Mouse (Mus musculus) embryonic facial prominence, embryonic 15.5 days (tissue): ENCODE results near the gene Foxa2. TPM values are rescaled to one million over a fixed set of nuclear protein-coding genes. Genes with fewer than 3 reads are reported as not detected.

ENCODE experiments used
- ATAC-seq: fragments of 200-750 bp; cut with Nextera tagmentation; 2 replicates; pipeline ENCODE4 v1.8.0; 2017; ENCODE audit warnings: low read depth, moderate TSS enrichment; ENCODE audit not compliant: insufficient number of reproducible peaks, low FRiP score, low TSS enrichment
- H3K27ac ChIP-seq: fragments of 300-500 bp; sonication (generic); replicated peaks from 2 replicates; pipeline ENCODE4 v1.5.1; 2015; ENCODE audit warnings: mild to moderate bottlenecking, inconsistent platforms
- H3K27me3 ChIP-seq: fragments of 300-500 bp; sonication (generic); 2 replicates; pipeline ENCODE4 v1.6.1; 2015; ENCODE audit warnings: inconsistent platforms
- H3K36me3 ChIP-seq: fragments of 300-500 bp; sonication (generic); 2 replicates; pipeline ENCODE4 v1.6.1; 2015; ENCODE audit warnings: mild to moderate bottlenecking, inconsistent platforms
- H3K4me1 ChIP-seq: fragments of 300-500 bp; sonication (generic); 2 replicates; pipeline ENCODE4 v1.6.1; 2015; ENCODE audit warnings: inconsistent platforms
- H3K4me2 ChIP-seq: fragments of 300-500 bp; sonication (generic); replicated peaks from 2 replicates; pipeline ENCODE4 v1.6.1; 2015; ENCODE audit warnings: mild to moderate bottlenecking, inconsistent platforms
- H3K4me3 ChIP-seq: fragments of 300-500 bp; sonication (generic); replicated peaks from 2 replicates; pipeline ENCODE4 v1.5.1; 2015; ENCODE audit warnings: mild to moderate bottlenecking, inconsistent platforms
- H3K9ac ChIP-seq: fragments of 300-500 bp; sonication (generic); 2 replicates; pipeline ENCODE4 v1.6.1; 2015; ENCODE audit warnings: inconsistent platforms
- H3K9me3 ChIP-seq: fragments of 300-500 bp; sonication (generic); replicated peaks from 2 replicates; pipeline ENCODE4 v1.6.1; 2016; ENCODE audit warnings: inconsistent platforms
- WGBS: fragments of 180-500 bp; shearing (Covaris S2); methylation state at CpG from one replicate; pipeline ENCODE4 v1.1.7; 2015; 5-methylcytosine and 5-hydroxymethylcytosine counted together
- polyA plus RNA-seq: library from polyadenylated mRNA; unstranded; fragments of >200 nt; fragmentation: Nextera tagmentation; extraction: Ambion mirVana; gene quantifications from 2 replicates; pipeline ENCODE4 v1.2.1, GENCODE M21; 2015

Gene Foxa2
- polyA plus RNA-seq, 1 experiment from 2014 or later: 0.49 TPM

- no peak overlapping the region for H3K27ac ChIP-seq
- ATAC-seq: no peak
- H3K36me3 ChIP-seq: no peaks in the 10 kb centered on the region
- no peak overlapping the region for H3K4me3 ChIP-seq
- H3K9ac ChIP-seq: no peak overlapping the region
- peaks cover 87% of the 10 kb centered on the region for H3K27me3 ChIP-seq
- no peak overlapping the region for H3K4me2 ChIP-seq
- no peaks in the 10 kb centered on the region for H3K4me1 ChIP-seq
- 14% methylated on average over 5 of the region's 5 CpGs for WGBS
- no peaks in the 10 kb centered on the region for H3K9me3 ChIP-seq
Observed at GRCm38 (mm10) chr2:148021919-148022570, 24.7 kb downstream of the Foxa2 start.

- Histone ChIP-seq H3K27ac (no peak overlapping the region), H3K9ac (no peak overlapping the region), H3K4me2 (no peak overlapping the region), H3K4me1 (no peaks in the 10 kb centered on the region), H3K36me3 (no peaks in the 10 kb centered on the region), H3K4me3 (no peak overlapping the region), H3K27me3 (peaks cover 78% of the 10 kb centered on the region), H3K9me3 (no peaks in the 10 kb centered on the region)
- 18% methylated on average over 9 of the region's 9 CpGs for WGBS
- ATAC-seq: no peak
Observed at GRCm38 (mm10) chr2:148021016-148021415, 25.8 kb downstream of the Foxa2 start.

- H3K4me3 ChIP-seq: no peak overlapping the region
- no peaks in the 10 kb centered on the region for H3K9me3 ChIP-seq
- no peak overlapping the region for H3K27ac ChIP-seq
- no peaks in the 10 kb centered on the region for H3K36me3 ChIP-seq
- H3K9ac ChIP-seq: no peak overlapping the region
- no peak for ATAC-seq
- H3K4me1 ChIP-seq: no peaks in the 10 kb centered on the region
- peaks cover 71% of the 10 kb centered on the region for H3K27me3 ChIP-seq
- WGBS: 16% methylated on average over 3 of the region's 3 CpGs
- no peak overlapping the region for H3K4me2 ChIP-seq
Observed at GRCm38 (mm10) chr2:148020125-148020524, 26.6 kb downstream of the Foxa2 start.

- Histone ChIP-seq H3K27me3 (peaks cover 50% of the 10 kb centered on the region), H3K4me3 (no peak overlapping the region), H3K9me3 (no peaks in the 10 kb centered on the region), H3K9ac (no peak overlapping the region), H3K4me2 (no peak overlapping the region), H3K27ac (no peak overlapping the region), H3K4me1 (no peaks in the 10 kb centered on the region), H3K36me3 (no peaks in the 10 kb centered on the region)
- ATAC-seq: no peak
- 82% methylated on average over 8 of the region's 8 CpGs for WGBS
Observed at GRCm38 (mm10) chr2:148017782-148018690, 28.7 kb downstream of the Foxa2 start.

GRCm38 (mm10) chr2:148013382-148013781 lies 33.4 kb downstream of the Foxa2 start:
- no peaks in the 10 kb centered on the region for H3K4me1 ChIP-seq
- H3K4me3 ChIP-seq: no peak overlapping the region
- no peaks in the 10 kb centered on the region for H3K36me3 ChIP-seq
- H3K9me3 ChIP-seq: no peaks in the 10 kb centered on the region
- no peak for ATAC-seq
- H3K9ac ChIP-seq: no peak overlapping the region
- no peak overlapping the region for H3K27ac ChIP-seq
- no peak overlapping the region for H3K4me2 ChIP-seq
- 84% methylated on average over 3 of the region's 3 CpGs for WGBS
- peaks cover 8% of the 10 kb centered on the region for H3K27me3 ChIP-seq

- no peaks in the 10 kb centered on the region for H3K4me1 ChIP-seq
- no peak overlapping the region for H3K27ac ChIP-seq
- no peak overlapping the region for H3K9ac ChIP-seq
- no peak for ATAC-seq
- H3K4me3 ChIP-seq: no peak overlapping the region
- H3K27me3 ChIP-seq: no peaks in the 10 kb centered on the region
- H3K4me2 ChIP-seq: no peak overlapping the region
- H3K9me3 ChIP-seq: no peaks in the 10 kb centered on the region
- no peaks in the 10 kb centered on the region for H3K36me3 ChIP-seq
- 96% methylated on average over 4 of the region's 4 CpGs for WGBS
Observed at GRCm38 (mm10) chr2:148009049-148009448, 37.7 kb downstream of the Foxa2 start.

- Histone ChIP-seq H3K4me1 (no peaks in the 10 kb centered on the region), H3K36me3 (no peaks in the 10 kb centered on the region), H3K4me2 (no peak overlapping the region), H3K4me3 (no peak overlapping the region), H3K9me3 (no peaks in the 10 kb centered on the region), H3K9ac (no peak overlapping the region), H3K27me3 (no peaks in the 10 kb centered on the region), H3K27ac (no peak overlapping the region)
- 68% methylated on average over 7 of the region's 7 CpGs for WGBS
- no peak for ATAC-seq
Observed at GRCm38 (mm10) chr2:148004554-148005521, 41.9 kb downstream of the Foxa2 start.

- Histone ChIP-seq H3K4me3 (no peak overlapping the region), H3K9ac (no peak overlapping the region), H3K36me3 (no peaks in the 10 kb centered on the region), H3K27ac (no peak overlapping the region), H3K27me3 (no peaks in the 10 kb centered on the region), H3K4me2 (no peak overlapping the region), H3K9me3 (no peaks in the 10 kb centered on the region), H3K4me1 (no peaks in the 10 kb centered on the region)
- ATAC-seq: no peak
- WGBS: 81% methylated on average over 3 of the region's 3 CpGs
Observed at GRCm38 (mm10) chr2:148003511-148003910, 43.3 kb downstream of the Foxa2 start.

- ATAC-seq: no peak
- WGBS: 72% methylated on average over 10 of the region's 10 CpGs
Observed at GRCm38 (mm10) chr2:147998206-147998966, 48.4 kb downstream of the Foxa2 start.

GRCm38 (mm10) chr2:147996781-147997180 lies 50.0 kb downstream of the Foxa2 start:
- Histone ChIP-seq H3K36me3 (no peaks in the 10 kb centered on the region), H3K4me2 (no peak overlapping the region), H3K4me1 (no peaks in the 10 kb centered on the region), H3K4me3 (no peak overlapping the region), H3K9ac (no peak overlapping the region), H3K27me3 (no peaks in the 10 kb centered on the region), H3K9me3 (no peaks in the 10 kb centered on the region), H3K27ac (no peak overlapping the region)
- ATAC-seq: no peak

More at GRCm38 (mm10) chr2:147998206-147998966, 48.4 kb downstream of the Foxa2 start:
- Histone ChIP-seq H3K9ac (no peak overlapping the region), H3K4me2 (no peak overlapping the region), H3K27me3 (no peaks in the 10 kb centered on the region), H3K4me1 (no peaks in the 10 kb centered on the region), H3K4me3 (no peak overlapping the region), H3K27ac (no peak overlapping the region), H3K9me3 (no peaks in the 10 kb centered on the region), H3K36me3 (no peaks in the 10 kb centered on the region)
